Mouse (Mus musculus): ENCODE measurements around the gene Nptn. TPM values are rescaled to one million over a fixed set of nuclear protein-coding genes. Genes with fewer than 3 reads are reported as not detected.

Gene Nptn
- total RNA-seq, 2 experiments from 2014 or later, result 625 to 664 TPM

DNA sequence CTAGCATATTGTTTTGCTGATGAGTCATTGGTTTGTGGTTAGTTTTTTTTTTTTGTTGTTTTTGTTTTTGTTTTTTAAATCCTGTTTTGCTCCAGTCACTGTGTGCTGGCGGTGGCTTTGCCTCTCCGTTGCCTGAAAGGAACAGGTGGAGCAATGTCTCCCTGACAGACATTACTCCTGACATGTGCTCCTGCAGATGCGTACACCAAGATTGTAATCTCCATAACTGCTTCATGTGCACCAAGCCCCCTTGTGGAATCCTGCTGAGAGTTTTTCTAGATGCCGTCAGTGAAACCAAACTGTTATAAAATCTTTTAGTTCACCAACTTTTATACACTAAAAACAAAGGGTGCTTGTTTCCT lies 67.2 kb downstream of the Nptn start:
- no peak for DNase-seq (ENCODE audit: low spot score in 2 of 2)

DNA sequence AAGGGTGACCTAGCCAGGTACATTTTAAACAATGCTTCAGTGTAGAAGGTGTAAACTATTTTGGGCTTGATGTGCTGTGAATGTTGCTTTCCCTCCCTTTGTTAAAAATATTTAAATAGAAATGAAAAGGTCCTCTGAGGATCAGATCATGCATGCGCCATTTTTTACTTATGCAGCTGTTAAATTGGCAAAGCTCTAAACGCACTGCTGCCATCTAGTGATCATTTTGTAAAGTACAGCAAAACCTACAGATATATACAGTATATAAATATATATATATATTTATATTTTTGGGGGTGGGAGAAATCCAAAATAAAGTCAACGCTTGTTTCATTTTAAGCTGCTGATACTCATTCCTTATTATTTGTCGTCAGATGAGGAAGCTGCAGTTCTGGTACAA lies 70.0 kb downstream of the Nptn start:
- no peak for DNase-seq (ENCODE audit: low spot score in 2 of 2)

DNA sequence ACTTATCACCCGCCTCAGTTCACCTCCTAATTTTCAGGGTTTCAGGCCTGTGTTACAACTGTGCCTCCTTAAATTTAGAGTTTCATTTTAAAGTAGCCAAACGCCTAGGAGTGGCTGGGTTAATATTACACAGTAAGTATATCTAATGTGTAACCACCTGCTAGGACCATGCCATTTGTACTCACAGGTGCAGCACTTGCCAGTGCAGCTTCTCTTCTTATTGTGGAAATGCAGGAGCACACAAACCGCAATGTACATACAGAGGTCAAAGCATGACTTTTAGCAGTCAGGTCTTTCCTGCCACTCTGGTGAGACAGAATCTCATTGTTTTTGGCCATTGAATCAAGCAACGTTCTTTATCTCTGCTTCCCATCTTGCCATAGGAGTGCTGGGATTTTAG lies 72.5 kb downstream of the Nptn start:
- DNase-seq (ENCODE audit: low spot score in 2 of 2), result no peak

DNA sequence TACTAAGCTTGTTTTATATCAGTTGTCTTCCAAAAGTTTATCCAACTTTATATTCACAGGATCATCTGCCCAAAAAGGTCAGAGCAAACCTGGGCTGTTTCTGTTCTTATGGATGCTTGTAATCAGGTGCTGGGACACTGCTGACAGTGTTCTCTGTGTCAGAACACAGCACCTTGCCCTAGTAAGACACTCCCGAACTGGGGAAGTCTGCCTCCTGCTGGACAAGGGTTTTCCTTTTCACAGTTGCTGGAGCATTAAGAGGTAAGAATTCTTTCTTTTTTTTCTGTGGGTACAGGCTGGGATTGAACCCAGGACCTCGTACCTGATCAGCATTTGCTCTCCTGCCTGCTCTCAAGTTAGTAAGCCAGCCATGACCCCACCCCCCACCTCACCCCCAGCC lies 74.4 kb downstream of the Nptn start:
- no peak for DNase-seq (ENCODE audit: low spot score in 2 of 2)

DNA sequence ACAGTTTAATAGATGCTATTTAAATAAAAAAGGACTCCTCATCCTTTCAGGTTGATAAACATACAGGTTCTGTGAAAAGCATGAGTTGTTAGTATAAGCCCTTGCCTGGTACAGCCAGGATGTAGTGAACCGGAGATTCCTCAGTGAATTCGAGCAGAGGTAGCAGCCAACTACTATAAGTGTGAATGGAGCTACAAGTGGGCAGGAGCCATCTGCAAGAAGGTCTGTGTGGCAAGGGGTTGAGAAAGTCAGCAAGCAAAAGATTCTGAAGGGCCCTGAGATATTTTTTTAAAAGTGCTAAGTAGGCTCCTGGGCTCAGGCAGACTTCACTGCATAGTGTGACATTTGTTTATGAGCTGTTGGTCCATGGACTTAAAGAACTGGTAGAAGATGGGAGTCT lies 74.8 kb downstream of the Nptn start:
- DNase-seq (ENCODE audit: low spot score in 2 of 2), result no peak

DNA sequence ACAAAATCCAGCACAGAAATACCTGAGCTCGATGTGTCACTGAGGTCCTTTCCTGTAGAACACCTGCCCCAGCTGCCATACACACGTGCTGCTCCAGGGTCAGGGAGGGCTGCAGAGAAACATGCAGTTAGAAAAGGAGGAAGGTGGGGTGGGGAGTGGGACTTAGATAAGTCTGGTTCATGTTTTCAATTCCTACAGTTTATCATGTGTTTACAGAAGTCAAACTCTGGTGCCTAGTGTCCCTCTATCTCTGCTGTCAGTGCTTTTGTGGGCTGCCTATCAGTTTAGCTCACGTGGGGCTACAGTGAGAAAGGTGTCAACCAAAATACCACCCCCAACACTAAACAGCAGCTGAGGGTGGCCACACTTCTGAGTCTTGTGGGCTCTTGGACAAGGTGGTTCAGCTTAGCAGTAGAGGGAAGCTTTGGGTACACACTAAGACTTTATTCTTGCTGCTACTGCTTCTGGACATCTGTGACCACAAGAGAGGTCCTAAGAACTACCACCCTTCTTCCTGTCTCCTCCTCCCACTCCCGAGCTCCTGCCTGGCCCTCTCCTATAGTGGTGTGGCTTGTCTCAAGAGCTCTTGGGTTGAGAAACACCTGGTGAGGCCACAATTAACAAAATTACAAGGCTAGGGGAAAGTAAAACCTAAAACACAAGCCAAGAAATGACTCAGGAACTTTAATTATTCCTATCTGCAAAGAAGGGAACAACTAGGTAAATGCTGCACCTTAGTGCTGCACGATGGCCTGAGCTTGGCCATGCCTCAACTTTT lies 75.9 kb downstream of the Nptn start:
- no peak for DNase-seq (ENCODE audit: low spot score in 2 of 2)

DNA sequence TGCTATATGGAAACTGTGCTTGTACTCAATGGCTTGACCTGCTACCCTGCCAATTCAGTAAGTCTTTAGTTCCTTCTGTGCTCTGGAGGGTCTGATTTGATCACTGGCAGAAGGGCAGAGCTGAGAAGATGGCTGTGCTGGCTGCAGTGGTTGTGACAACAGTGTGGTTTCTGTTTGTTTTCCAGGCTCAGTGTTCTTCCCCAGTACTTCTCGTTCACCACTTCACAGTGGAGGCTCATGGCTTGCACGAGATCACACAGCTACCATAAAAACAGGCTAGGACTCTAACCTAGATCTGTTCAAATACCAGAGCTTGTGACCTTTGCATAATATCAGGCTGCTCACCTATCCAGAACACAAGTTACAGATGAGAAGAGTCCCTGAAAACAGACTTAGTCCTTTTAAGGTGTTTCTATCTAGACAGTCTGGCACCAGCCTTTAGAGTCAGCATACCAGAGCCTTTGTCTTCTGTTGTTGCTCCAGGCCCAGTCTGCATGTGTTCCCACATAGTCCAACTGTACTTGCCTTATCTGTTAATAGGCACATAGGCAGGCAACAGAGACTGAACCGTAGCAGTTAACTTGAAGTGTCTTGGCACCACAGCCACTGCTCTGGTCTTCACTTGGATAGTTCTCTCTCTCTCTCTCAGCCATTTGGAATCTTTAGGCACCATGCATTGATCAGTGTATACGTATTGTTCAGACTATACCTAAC lies 76.7 kb downstream of the Nptn start:
- no peak for DNase-seq (ENCODE audit: low spot score in 2 of 2)

DNA sequence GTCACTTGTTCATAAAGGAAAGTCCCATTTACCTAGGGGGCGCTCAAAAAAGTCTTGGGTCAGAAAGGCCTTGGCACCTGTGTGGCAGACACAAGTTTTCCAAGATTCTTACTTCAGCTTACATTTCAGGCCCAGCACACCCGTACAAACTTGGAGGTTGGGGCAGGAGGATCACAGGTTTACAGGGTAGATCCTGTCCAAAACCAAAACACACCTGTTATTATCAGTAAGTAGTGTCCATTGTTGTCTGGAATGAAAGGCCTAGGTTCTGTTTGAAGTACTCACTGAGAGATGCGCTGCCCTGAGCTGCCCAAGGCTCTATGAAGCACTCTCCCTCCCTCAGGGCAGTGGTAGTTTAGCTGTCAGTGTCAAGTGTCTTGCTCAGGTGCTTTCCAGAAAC lies 77.3 kb downstream of the Nptn start:
- no peak for DNase-seq (ENCODE audit: low spot score in 2 of 2)

DNA sequence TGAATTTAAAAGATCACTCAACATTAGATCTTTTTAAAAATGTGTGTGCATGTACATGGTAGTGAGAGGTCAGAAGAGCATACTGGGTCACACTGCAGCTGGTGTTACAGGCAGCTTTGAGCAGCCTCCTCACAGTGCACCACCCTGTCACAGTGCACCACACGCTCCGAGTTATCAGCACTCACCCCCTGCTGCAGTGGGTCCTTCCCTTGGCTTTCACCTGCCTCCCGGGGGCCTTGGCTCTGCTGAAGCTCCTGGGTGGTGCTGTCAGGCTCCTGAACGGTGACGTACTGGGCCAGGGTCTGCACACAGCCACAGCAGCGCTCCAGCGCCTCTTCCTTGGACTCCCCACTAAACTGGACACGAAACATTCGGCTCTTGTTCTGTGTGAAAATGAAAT lies 77.9 kb downstream of the Nptn start:
- DNase-seq (ENCODE audit: low spot score in 2 of 2), result no peak

DNA sequence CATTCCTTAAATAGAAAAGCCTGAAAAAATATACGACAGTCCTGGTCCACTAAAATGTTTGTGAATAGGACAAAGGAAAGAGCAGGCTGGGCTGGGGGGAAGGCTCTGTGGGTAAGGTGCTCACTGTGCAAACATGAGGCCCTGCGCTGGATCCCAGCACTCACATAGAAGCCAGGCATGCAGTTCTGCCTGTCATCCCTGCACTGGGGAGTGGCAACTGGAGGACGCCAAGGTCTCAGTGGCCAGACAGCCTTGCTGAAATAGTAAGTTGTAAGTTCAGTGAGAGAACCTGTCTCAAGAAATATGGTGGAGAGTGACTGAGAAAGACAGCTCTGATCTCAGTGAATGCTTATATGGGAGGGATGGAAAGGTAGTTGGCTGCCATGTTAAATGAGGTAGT lies 78.6 kb downstream of the Nptn start:
- DNase-seq (ENCODE audit: low spot score in 2 of 2), result no peak

DNA sequence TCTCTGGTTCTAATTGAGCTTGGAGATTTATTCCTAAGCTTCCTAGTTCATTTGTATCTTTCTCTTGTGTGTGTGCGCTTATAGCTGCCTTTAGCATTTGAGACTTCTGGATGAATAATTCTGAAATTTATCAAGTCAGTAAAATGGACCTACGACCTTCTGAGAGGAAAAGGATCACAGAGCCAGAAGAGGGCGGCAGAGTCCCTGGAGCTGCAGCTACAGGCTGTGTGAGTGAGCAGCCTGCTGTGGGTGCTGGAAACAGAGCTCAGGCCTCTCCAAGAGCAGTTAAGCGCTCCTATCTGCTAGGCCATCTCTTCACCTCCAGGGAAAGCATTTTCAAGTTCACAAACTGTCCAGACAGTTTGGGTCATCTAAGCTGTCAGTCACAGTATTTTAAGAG lies 80.0 kb downstream of the Nptn start:
- no peak for DNase-seq (ENCODE audit: low spot score in 2 of 2)

DNA sequence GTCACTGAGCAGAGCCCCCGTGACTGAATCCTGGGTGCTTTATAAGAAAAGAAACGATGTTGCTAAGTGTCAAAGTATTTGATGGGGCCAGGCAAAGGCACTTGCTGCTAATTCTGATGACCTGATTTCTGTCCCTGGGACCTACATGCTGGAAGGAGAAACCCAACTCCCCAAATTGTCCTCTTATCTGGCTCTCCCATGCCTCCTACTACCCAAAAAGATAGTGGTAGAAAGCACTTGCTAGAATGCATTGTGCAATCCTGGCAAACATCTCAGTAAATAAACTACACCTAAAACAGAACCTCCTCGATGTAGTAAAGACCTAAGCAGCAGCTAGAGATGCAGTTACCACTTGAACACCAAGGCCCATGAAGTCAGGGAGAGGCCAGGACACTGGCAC lies 80.8 kb downstream of the Nptn start:
- DNase-seq (ENCODE audit: low spot score in 2 of 2), result no peak

DNA sequence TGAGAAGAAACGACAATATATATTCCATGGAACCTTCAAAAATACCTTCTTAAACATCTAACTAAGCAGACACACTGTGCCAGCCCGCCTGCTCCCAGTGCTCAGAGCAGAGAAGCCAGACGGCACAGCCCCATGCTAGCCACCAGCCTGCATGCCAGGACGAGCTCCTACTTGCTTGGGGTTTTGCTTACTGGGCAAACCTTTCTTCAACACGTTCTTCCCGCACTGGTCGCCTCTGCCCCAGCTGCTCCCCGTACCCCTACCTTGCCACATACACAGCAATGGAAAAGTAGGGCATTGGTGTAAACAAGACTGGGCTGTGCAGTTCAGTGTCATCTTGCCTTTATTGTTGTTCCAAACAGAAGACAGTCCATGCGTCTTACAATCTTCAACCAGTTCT lies 83.5 kb downstream of the Nptn start:
- DNase-seq (ENCODE audit: low spot score in 2 of 2), result no peak

DNA sequence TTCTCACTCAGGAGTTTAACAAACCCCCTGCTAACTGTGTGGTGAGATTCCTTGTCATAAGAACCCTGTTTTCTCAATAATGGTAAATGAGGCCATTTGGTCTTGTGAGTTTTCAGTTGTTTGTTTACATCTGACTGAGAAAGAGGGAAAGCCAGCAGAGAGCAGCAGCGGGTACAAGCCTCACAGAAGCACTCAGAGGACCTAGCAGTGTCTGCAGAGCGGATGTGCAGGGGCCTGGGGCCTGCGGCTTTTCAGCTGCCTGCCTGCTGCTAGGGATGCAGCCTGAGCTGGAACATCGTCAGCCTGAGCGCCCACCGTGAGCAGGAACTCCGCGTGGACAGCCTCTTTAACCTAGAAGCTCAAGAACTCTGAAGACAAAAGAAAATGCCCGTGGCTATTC lies 84.2 kb downstream of the Nptn start:
- no peak for DNase-seq (ENCODE audit: low spot score in 2 of 2)

DNA sequence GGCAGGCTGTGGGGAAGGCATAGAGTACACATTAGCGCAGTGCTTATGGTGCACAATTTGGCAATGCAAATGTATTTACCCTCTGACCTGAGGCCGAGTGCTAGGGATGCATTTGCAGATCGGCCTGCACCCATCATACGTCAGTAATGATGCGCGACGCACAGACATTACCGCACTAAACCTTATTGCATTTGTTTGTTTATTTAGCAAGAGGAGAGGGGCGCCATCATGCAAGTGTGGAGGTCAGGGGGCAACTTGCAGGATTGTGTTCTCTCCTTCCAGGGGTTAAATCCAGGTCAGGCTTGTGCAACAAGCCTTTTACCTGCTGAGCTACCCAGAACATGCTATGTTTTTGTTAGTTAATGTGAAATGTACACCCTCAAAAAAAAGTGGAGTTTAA lies 85.2 kb downstream of the Nptn start:
- DNase-seq (ENCODE audit: low spot score in 2 of 2), result no peak

DNA sequence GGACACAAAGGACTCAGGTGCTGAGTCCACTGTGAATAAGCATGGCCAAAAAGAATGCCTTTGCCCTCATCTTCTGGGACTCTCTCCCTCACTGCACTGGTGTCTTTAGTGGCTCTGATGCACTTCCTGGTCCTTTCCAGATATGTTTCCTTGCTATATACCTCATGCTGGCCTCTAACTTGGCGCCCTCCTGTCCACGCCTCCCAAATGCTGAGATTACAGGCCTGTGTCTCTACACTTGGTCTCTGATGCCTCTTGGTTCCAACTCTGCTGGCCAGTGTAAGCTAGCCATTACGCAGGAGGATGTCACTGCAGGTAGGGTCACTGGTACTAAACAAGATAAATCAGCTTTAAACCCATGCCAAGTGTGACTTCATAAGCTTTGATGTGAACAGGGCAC lies 86.1 kb downstream of the Nptn start:
- DNase-seq (ENCODE audit: low spot score in 2 of 2), result no peak

DNA sequence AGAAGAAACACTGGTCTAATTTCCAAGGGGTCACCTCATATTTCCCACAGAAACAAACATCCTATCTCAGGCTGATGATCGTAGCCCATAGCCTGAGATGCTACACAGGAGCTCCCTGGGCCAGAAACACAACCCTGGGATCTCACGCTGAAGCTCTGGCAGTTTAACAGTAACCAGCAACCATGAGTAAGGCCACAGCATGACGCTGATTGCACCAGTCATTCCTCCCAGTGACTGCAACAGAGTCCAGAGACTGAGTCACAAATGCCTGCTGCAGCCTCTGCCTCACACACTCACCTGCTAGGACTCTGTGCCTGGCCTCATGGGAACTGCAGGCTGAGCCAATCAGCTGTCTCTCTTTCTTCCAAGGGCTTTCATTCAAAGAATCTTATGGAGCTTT lies 87.0 kb downstream of the Nptn start:
- DNase-seq (ENCODE audit: low spot score in 2 of 2), result no peak

DNA sequence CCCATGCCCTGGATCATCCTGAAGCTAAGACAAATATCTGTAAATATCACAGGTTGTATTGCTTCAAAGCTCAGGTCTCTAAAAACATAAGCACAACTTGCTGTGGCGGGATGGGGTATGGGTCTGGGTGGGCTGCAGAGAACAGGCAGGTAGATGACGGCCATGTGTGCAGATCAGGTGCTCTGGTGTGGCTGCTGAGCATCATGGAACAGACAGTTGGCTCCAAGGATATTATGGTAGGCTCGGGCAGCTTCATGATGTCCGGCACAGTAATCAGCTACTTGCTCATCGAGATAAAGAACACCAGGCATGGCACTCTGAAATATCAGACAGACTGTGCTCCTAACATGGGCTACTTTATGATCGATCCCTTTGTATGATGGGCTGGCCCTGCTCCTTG lies 87.8 kb downstream of the Nptn start:
- DNase-seq (ENCODE audit: low spot score in 2 of 2), result no peak

DNA sequence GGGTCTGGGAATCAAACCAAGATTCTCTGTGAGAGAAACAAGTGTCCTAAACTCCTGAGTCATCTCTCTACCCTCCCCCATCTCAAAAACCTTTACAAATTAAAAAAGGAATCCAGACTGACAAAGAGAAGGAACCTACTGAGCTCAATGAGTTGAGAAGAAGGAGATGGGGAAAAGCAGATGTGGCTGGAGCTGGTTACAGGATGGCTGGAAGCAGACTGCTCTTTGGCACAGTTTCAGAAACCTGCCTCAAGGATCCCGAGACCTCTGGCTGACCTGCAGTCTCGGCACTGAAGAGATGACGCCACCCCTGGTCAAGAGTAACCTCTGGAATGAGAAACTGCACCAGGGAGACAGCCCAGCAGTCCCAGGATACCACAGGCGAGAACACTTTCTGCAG lies 90.4 kb downstream of the Nptn start:
- no peak for DNase-seq (ENCODE audit: low spot score in 2 of 2)

DNA sequence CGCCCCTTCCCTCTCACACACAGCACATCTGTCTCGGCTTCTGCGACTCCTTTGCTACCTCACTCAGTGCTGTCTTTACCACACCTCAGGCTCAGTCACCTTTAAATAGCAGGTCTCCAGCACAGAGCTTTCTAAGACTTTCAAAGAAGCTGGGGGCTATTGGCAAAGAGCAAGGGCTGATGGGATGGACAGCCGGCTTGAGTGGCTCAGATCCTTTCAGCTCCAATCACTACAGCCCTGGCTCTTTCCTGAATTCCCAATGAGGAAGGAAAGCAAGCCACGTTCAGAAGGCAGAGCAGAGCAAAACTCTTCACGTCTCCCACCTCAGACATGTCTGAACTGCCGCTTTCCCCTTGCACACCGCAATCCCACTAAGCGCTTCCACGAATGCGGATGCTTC lies 92.7 kb downstream of the Nptn start:
- no peak for DNase-seq (ENCODE audit: low spot score in 2 of 2)

DNA sequence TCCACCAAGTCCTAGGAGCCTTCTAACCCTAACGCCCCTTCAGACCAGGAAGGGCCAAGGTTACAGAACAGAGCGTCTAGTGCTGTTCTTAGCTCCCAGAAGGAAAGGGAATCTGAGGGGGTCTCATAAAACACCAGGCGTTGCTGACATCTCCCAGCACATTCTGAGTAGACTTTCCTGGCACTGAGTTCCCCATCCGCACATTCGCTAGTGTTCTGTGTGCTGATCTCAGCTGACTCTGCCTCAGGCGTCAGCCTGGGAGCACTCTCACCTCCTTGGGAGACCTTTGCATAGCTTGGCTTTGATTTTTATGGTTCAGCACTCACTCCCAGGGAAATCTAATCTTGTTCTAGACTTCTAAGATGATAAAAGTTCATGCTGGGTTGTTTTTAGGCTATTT lies 93.3 kb downstream of the Nptn start:
- DNase-seq (ENCODE audit: low spot score in 2 of 2), result no peak

DNA sequence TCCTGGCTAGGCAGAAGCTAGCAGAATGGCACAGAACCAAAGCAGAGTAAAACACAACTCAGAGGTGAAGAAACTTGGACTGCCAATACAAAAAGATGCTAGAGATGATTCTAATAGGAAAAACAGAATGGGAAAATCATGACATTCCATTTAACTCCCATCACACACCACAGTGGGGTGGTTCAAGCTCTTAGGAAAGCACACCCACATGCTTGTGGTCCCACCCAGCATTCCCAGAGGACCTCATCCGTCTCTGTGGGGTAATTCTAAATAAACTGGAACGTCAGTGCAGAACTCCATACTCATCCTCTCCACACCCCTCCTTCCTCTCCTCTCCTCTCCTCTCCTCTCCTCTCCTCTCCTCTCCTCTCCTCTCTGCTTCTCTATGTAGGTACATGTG lies 99.4 kb downstream of the Nptn start:
- no peak for DNase-seq (ENCODE audit: low spot score in 2 of 2)

DNA sequence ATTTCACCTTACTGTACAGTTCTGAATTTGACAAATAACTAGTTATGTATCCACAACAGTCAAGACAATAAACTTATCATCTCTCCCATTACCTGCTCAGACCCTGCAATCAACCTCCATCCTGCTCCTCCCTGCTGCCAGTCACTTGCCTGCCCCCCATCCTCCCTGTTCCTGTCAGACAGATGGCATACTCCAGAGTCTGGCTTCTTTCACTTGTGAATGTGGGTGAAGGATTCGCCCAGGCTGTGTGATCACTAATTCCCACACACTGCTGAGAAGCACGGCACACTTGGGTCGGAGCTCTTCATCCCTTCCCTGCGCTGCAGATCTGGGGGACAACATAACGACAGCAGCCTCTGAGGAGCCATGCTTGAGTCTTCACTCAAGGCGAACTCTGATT lies 100.1 kb downstream of the Nptn start:
- no peak for DNase-seq (ENCODE audit: low spot score in 2 of 2)
